Mouse (Mus musculus): ENCODE results near the gene Dnase2a. TPM values are rescaled to one million over a fixed set of nuclear protein-coding genes. Genes with fewer than 3 reads are reported as not detected.

Dnase2a gene
- polyA plus RNA-seq, 1 experiment, result 27.5 TPM

- H3K4me1 ChIP-seq (ENCODE audit: control insufficient read depth, insufficient read depth, low read length), result no peaks in the 10 kb centered on the region
- no peaks in the 10 kb centered on the region for H3K9me3 ChIP-seq (replicated peaks; ENCODE audit: control insufficient read depth, insufficient read depth, low read length, poor library complexity, severe bottlenecking)
- no peak overlapping the region for H3K27ac ChIP-seq (ENCODE audit: insufficient read depth, low read length)
- H3K36me3 ChIP-seq (ENCODE audit: control insufficient read depth, insufficient read depth, low read length, poor library complexity, severe bottlenecking), result no peaks in the 10 kb centered on the region
- TF ChIP-seq EP300 (IDR thresholded peaks at IDR 0.05; ENCODE audit: insufficient read depth, low read depth, low read length) (no peak), POLR2A (IDR thresholded peaks at IDR 0.05; ENCODE audit: insufficient read depth, low read length) (no peak), CTCF (IDR thresholded peaks at IDR 0.05; ENCODE audit: low read depth, low read length) (no peak)
- H3K4me3 ChIP-seq (ENCODE audit: low read depth, low read length), result peak overlapping the region; percentile 14
- H3K9ac ChIP-seq (ENCODE audit: low read depth, poor library complexity, severe bottlenecking), result no peak overlapping the region
- H3K27me3 ChIP-seq (ENCODE audit: control insufficient read depth, insufficient read depth, low read length, poor library complexity, severe bottlenecking), result peaks cover 14% of the 10 kb centered on the region
These were observed 36.9 kb downstream of the Dnase2a start for GRCm38 (mm10) chr8:84945235-84945632.

DNA sequence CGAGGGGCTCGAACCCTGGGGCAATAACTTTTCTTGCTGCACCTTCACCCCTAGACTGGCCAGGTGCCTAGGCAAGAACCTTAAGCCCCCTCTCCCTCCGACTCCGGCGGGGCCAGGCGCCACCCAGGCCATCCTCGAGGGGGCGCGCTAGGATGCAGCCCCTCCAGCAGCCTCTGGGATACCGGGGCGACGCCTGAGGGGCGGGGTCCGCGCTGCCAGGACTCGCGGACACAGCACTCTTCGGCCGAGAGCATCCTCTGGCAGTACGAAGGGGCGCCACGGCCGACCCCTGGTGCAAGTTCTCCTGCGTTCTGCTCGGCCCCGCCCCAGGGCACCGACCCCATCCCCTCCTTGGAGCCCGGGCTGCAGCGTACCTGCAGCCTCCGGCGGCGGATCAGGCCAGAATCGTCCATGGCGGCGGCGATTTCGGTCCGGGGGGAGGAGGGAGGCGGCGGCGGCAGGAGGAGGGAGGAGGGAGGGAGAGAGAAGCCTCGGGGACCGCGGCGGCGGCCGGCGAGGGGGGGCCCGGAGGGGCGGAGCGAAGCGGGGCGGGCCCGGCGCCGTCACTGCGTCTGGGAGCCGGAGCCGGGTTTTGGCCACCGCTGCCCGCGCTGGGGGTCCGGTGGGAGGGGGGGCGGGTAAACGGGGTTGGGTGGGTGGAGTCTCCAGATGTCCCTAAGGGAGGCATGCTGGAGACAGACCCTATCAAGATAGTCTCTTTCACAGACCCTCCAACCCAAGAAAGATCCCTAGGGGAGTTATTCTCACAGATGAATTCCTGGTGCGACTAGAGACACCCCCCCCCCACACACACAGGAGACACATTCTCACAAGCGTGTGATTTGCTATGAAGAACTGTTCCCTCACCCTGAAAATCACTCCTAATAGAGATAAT lies 37.5 kb downstream of the Dnase2a start:
- Histone ChIP-seq H3K27ac (ENCODE audit: insufficient read depth, low read length) (no peak overlapping the region), H3K27me3 (ENCODE audit: control insufficient read depth, insufficient read depth, low read length, poor library complexity, severe bottlenecking) (peaks cover 14% of the 10 kb centered on the region), H3K9me3 (replicated peaks; ENCODE audit: control insufficient read depth, insufficient read depth, low read length, poor library complexity, severe bottlenecking) (no peaks in the 10 kb centered on the region), H3K9ac (ENCODE audit: low read depth, poor library complexity, severe bottlenecking) (peak overlapping the region; percentile 81), H3K4me3 (ENCODE audit: low read depth, low read length) (peak overlapping the region; percentile 59), H3K36me3 (ENCODE audit: control insufficient read depth, insufficient read depth, low read length, poor library complexity, severe bottlenecking) (no peaks in the 10 kb centered on the region), H3K4me1 (ENCODE audit: control insufficient read depth, insufficient read depth, low read length) (no peaks in the 10 kb centered on the region)
- no peak for TF ChIP-seq POLR2A (IDR thresholded peaks at IDR 0.05; ENCODE audit: insufficient read depth, low read length)
- TF ChIP-seq CTCF (IDR thresholded peaks at IDR 0.05; ENCODE audit: low read depth, low read length), result peak; percentile 61
- TF ChIP-seq EP300 (IDR thresholded peaks at IDR 0.05; ENCODE audit: insufficient read depth, low read depth, low read length), result no peak

GRCm38 (mm10) chr8:84946528-84947240 lies 38.3 kb downstream of the Dnase2a start, which contains the start of gene Rtbdn:
TSS of gene Rtbdn (plus strand) at chr8:84946991.
- peak; percentile 68 for TF ChIP-seq CTCF (IDR thresholded peaks at IDR 0.05; ENCODE audit: low read depth, low read length)
- TF ChIP-seq POLR2A (IDR thresholded peaks at IDR 0.05; ENCODE audit: insufficient read depth, low read length), result no peak
- Histone ChIP-seq H3K27me3 (ENCODE audit: control insufficient read depth, insufficient read depth, low read length, poor library complexity, severe bottlenecking) (peaks cover 14% of the 10 kb centered on the region; the same call in 1 of the 2 replicates), H3K9ac (ENCODE audit: low read depth, poor library complexity, severe bottlenecking) (peak within 1 kb of the TSS; percentile 81), H3K27ac (ENCODE audit: insufficient read depth, low read length) (no peak within 1 kb of the TSS), H3K36me3 (ENCODE audit: control insufficient read depth, insufficient read depth, low read length, poor library complexity, severe bottlenecking) (no peaks in the 10 kb centered on the region), H3K4me3 (ENCODE audit: low read depth, low read length) (peak within 1 kb of the TSS; percentile 59), H3K4me1 (ENCODE audit: control insufficient read depth, insufficient read depth, low read length) (no peaks in the 10 kb centered on the region), H3K9me3 (replicated peaks; ENCODE audit: control insufficient read depth, insufficient read depth, low read length, poor library complexity, severe bottlenecking) (no peaks in the 10 kb centered on the region)

- no peak overlapping the region for H3K27ac ChIP-seq (ENCODE audit: insufficient read depth, low read length)
- H3K4me3 ChIP-seq (ENCODE audit: low read depth, low read length), result no peak overlapping the region
- H3K27me3 ChIP-seq (ENCODE audit: control insufficient read depth, insufficient read depth, low read length, poor library complexity, severe bottlenecking), result peaks cover 14% of the 10 kb centered on the region; the same call in 1 of the 2 replicates
- H3K36me3 ChIP-seq (ENCODE audit: control insufficient read depth, insufficient read depth, low read length, poor library complexity, severe bottlenecking), result no peaks in the 10 kb centered on the region
- H3K4me1 ChIP-seq (ENCODE audit: control insufficient read depth, insufficient read depth, low read length), result no peaks in the 10 kb centered on the region
- H3K9me3 ChIP-seq (replicated peaks; ENCODE audit: control insufficient read depth, insufficient read depth, low read length, poor library complexity, severe bottlenecking), result no peaks in the 10 kb centered on the region
- TF ChIP-seq CTCF (IDR thresholded peaks at IDR 0.05; ENCODE audit: low read depth, low read length) (no peak), POLR2A (IDR thresholded peaks at IDR 0.05; ENCODE audit: insufficient read depth, low read length) (no peak), EP300 (IDR thresholded peaks at IDR 0.05; ENCODE audit: insufficient read depth, low read depth, low read length) (no peak)
- no peak overlapping the region for H3K9ac ChIP-seq (ENCODE audit: low read depth, poor library complexity, severe bottlenecking)
These were observed 38.8 kb downstream of the Dnase2a start for GRCm38 (mm10) chr8:84947241-84947545.

DNA sequence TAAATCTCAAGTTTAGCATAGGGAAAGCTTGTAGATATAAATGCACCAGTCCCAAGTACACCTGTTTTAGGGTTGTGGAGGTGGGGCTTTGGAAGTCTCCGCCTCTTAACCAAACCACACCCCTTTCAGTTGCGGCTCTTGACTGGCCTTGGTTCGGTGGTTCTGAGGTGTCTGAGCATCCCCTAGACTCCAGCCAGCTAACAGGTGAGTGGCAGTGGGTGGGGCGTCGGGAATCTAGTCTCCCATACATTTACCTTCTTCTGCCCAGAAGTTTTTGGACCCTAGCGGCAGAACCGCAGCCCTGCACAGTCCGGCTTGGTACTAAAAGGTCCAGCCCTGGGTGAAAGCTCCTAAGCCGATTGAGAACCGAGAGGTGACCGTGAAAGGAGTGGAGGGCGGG lies 41.4 kb downstream of the Dnase2a start:
- no peak overlapping the region for H3K9ac ChIP-seq (ENCODE audit: low read depth, poor library complexity, severe bottlenecking)

More for the DNA sequence above, 41.4 kb downstream of the Dnase2a start:
- no peak overlapping the region for H3K27ac ChIP-seq (ENCODE audit: insufficient read depth, low read length)
- no peak overlapping the region for H3K4me3 ChIP-seq (ENCODE audit: low read depth, low read length)
- no peaks in the 10 kb centered on the region for H3K4me1 ChIP-seq (ENCODE audit: control insufficient read depth, insufficient read depth, low read length)
- peaks cover 14% of the 10 kb centered on the region; the same call in 1 of the 2 replicates for H3K27me3 ChIP-seq (ENCODE audit: control insufficient read depth, insufficient read depth, low read length, poor library complexity, severe bottlenecking)
- H3K9me3 ChIP-seq (replicated peaks; ENCODE audit: control insufficient read depth, insufficient read depth, low read length, poor library complexity, severe bottlenecking), result no peaks in the 10 kb centered on the region
- H3K36me3 ChIP-seq (ENCODE audit: control insufficient read depth, insufficient read depth, low read length, poor library complexity, severe bottlenecking), result no peaks in the 10 kb centered on the region
- TF ChIP-seq EP300 (IDR thresholded peaks at IDR 0.05; ENCODE audit: insufficient read depth, low read depth, low read length), result no peak
- TF ChIP-seq POLR2A (IDR thresholded peaks at IDR 0.05; ENCODE audit: insufficient read depth, low read length), result no peak
- no peak for TF ChIP-seq CTCF (IDR thresholded peaks at IDR 0.05; ENCODE audit: low read depth, low read length)
